Mouse (Mus musculus) ES-Bruce4 (cell line): ENCODE measurements around the gene Arl15.

Experiments
- EP300 ChIP-seq: IDR thresholded peaks from 2 replicates; pipeline ENCODE4 v1.6.1; 2011; ENCODE audit warnings: low read depth, low read length; ENCODE audit not compliant: insufficient read depth
- POLR2A ChIP-seq: IDR thresholded peaks from one replicate; pipeline ENCODE4 v1.8.1; 2011; ENCODE audit warnings: low read length; ENCODE audit not compliant: insufficient read depth

GRCm38 (mm10) chr13:114121591-114121990 lies 327.3 kb downstream of the Arl15 start:
- TF ChIP-seq EP300 (no peak), POLR2A (no peak)
